Mouse (Mus musculus): Measurements from ENCODE around the gene Tepsin. TPM values are rescaled to one million over a fixed set of nuclear protein-coding genes. Genes with fewer than 3 reads are reported as not detected.
A peak's percentile ranks its signal among the peaks of the same experiment; 100 is the strongest.

The Tepsin gene
- total RNA-seq, 2 experiments from 2014 or later = 5.1 to 6.6 TPM

DNA sequence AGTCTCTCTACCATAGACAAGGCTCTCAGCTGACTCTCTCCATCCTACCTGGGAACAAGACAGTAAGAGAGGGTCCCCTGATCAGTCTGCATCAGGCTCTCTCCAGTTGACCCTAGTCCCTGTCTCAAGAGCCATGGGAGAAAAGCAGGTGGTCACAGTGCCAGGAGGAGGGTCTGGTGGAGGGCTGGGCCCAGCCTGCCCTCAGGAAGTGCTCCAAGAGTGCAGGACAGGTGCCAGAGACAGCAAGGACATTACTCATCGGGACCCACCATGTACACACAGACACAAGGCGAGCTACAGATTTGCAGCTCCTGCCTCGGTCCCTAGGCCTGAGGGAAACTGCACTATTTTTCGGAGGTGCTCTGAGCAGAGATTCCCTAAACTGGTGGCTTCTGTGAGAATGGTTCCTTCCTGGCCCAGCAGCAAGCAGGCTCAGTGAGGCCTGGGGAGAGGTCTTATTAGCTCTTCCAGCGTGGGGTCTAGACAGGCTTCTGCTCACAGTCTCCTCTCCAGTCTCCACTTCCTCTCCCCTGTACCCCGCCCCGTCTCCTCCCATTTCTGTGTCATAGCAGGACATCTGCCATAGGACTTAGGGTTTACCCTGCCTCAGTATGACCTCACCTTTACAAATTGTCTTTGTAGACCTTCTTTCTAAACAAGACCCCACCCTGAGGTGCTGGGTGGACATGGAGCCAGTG is 56.2 kb downstream of the Tepsin start:
- intact Hi-C loops (cut with DNase I; ENCODE audit: low total_unique reads) = no loop called here
- DNase-seq = no peak

DNA sequence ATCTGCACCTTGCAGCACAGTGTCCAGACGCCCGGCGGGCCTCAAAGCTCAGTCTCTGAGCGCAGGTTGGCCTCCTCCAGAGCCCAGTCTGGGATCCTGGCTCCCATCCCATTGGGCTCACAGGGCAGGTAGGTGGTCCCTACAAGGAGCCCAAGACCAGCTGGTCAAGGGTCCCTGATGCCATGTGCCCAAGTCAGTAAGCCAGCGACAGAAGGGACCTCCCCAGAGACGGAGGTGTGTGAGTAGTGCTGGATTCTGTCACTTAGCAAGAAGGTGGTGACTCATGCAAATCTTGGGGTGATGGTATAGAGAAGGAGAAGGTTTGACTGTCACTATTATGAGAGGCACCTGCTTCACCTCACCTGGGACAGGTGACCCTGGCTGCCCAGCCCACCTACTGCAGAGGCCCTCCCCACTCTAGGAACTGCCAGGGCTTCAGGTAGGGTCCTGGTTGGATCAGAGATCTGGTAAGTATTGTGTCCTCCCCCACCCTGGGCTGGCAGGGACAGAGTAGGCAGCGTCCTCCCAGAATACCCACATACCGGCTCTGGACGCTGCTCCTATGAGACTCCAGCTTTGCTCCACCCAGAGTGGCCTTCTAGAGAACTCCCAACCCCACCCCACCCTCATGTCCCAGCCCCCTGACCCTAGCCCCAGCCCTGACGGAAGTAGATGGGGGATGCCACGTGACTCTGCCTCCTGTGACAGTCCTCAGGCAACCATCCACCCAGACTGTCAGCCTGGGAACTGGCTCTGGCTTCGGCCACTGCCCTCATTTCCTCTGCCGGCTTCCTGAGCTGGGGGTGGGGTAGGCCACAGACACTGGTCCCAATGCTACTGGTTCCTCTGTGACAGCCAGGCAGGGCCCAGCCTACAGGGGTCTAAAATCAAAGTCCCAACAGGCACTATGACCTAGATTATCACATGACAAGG is 57.1 kb downstream of the Tepsin start:
- intact Hi-C loops (cut with DNase I; ENCODE audit: low total_unique reads) = no loop called here
- peak; percentile 76 for DNase-seq

Small RNA genes within 50 kb of the gene (microRNA-seq; reads per million reads assigned to microRNA genes)
- gene Gm25948 = 0 reads per million in 2 experiments

Other genes with a start within 250 kb of the Tepsin start
- 10 to 100 TPM; 22.7 to 25.2 TPM for gene Chmp6, start 185.3 kb downstream of the Tepsin start, total RNA-seq (2021)
- gene Baiap2, start 156.0 kb downstream of the Tepsin start, total RNA-seq (2021) = 1 to 10 TPM; 3.4 to 3.9 TPM
- 10 to 100 TPM in 1 of 2 experiments, 1 to 10 TPM in 1; 9.4 to 17.0 TPM for gene Aatk, start 51.6 kb downstream of the Tepsin start, total RNA-seq (2021)
- gene Cep131, start 11.9 kb downstream of the Tepsin start, total RNA-seq (2021) = 1 to 10 TPM; 7.9 to 8.5 TPM
- 10 to 100 TPM; 36.5 to 45.6 TPM for gene Ndufaf8, start 197 bp upstream of the Tepsin start, total RNA-seq (2021)
- gene Slc38a10, start 52.6 kb upstream of the Tepsin start, total RNA-seq (2021) = 10 to 100 TPM; 56.1 to 60.8 TPM
- gene Bahcc1, start 134.2 kb upstream of the Tepsin start, total RNA-seq (2021) = 1 to 10 TPM; 3.4 to 8.1 TPM
- gene Actg1, start 249.8 kb upstream of the Tepsin start, total RNA-seq (2021) = 100 to 1,000 TPM; 308 to 391 TPM

Measured in gastrocnemius, postnatal 14 days (tissue).